Mouse (Mus musculus) myocyte (in vitro differentiated cells): ENCODE results near the gene Gm20422.

ENCODE experiments used
- E2F4 ChIP-seq: IDR thresholded peaks from one replicate; pipeline ENCODE4 v1.6.1; 2011; ENCODE audit warnings: mild to moderate bottlenecking, control low read depth, moderate library complexity; ENCODE audit not compliant: insufficient read depth
- MAX ChIP-seq: IDR thresholded peaks from one replicate; pipeline ENCODE4 v1.6.1; 2011; ENCODE audit warnings: low read depth, mild to moderate bottlenecking, control low read depth
- MYOG ChIP-seq, 3 experiments: IDR thresholded peaks; one replicate each; pipeline ENCODE4 v1.6.1; 2011; ENCODE audit warnings: control low read depth in 2 of 3, low read depth in 2 of 3, mild to moderate bottlenecking in 2 of 3; ENCODE audit not compliant: insufficient read length in 2 of 3, control insufficient read depth in 1 of 3, insufficient read depth in 1 of 3
- POLR2A ChIP-seq: IDR thresholded peaks from one replicate; pipeline ENCODE4 v1.6.1; 2011; ENCODE audit warnings: low read depth, mild to moderate bottlenecking, control low read depth, moderate library complexity; ENCODE audit not compliant: insufficient read length
- POLR2AphosphoS2 ChIP-seq: IDR thresholded peaks from one replicate; pipeline ENCODE4 v1.6.1; 2011; ENCODE audit warnings: low read depth, control low read depth; ENCODE audit not compliant: insufficient read length
- REST ChIP-seq: IDR thresholded peaks from one replicate; pipeline ENCODE4 v1.6.1; 2011; ENCODE audit warnings: mild to moderate bottlenecking, control low read depth, moderate library complexity; ENCODE audit not compliant: insufficient read depth, insufficient read length
- SRF ChIP-seq: IDR thresholded peaks from one replicate; pipeline ENCODE4 v1.6.1; 2011; ENCODE audit warnings: low read depth; ENCODE audit not compliant: control insufficient read depth, insufficient read length
- TCF12 ChIP-seq: IDR thresholded peaks from one replicate; pipeline ENCODE4 v1.6.1; 2011; ENCODE audit warnings: mild to moderate bottlenecking, control low read depth; ENCODE audit not compliant: poor library complexity, insufficient read depth, severe bottlenecking
- USF1 ChIP-seq: IDR thresholded peaks from one replicate; pipeline ENCODE4 v1.6.1; 2011; ENCODE audit warnings: low read depth, mild to moderate bottlenecking, control low read depth, moderate library complexity

DNA sequence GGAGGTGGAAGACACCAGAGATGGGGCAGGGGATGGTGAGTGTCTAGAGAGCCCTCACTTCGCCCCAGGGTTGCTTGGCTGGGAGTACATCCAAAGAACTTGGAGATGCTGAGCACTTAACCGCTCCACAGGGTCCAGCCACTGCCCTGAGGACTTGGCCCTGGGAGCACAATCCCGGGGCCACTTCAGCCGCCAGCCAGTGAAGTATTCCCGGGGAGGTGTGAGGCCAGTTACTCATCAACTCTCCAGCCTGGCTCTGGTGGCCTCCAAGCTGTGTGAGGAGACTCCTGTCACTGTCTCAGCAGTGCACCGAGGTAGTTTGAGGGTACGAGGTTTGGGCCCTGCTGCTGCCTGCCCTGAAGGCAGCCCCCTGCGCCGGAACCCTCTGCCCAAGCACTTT is 45.8 kb upstream of the Gm20422 start:
- TF ChIP-seq POLR2A (no peak), USF1 (no peak), TCF12 (no peak), MAX (no peak), POLR2AphosphoS2 (no peak), E2F4 (no peak), REST (no peak), SRF (no peak), MYOG (IDR thresholded peaks at IDR 0.05; ENCODE audit: control insufficient read depth in 1 of 3, insufficient read depth in 1 of 3, insufficient read length in 2 of 3, low read depth in 2 of 3) (no peak)
